In genomic region chr6:140620531-140621349, GRCm38 (mm10) we compare ENCODE assay signal across 15 mouse cellular contexts. TPM values are rescaled to one million over a fixed set of nuclear protein-coding genes. Genes with fewer than 3 reads are reported as not detected.
DNase-seq lines count a peak whose midpoint lies in the region; ATAC-seq and TF ChIP-seq lines count a peak whose summit lies in the region.
"Had no signal": no experiment of that assay in that cellular context is flagged by ENCODE, and none has a peak within 500 bp of the region (broad histone marks: within the 10 kb centered on the region; RNA-seq: fewer than 3 reads in every experiment).

No protein-coding gene starts in this region.

- no peaks in the 10 kb centered on the region for H3K9me3 ChIP-seq in CH12.LX (replicated peaks; ENCODE audit: low read length)
- no peaks in the 10 kb centered on the region for H3K9me3 ChIP-seq in embryonic facial prominence, embryonic 14.5 days (ENCODE audit: control insufficient read depth, low read length)
- H3K9me3 ChIP-seq in stomach, postnatal 0 days (ENCODE audit: control insufficient read depth, low read length), result no peaks in the 10 kb centered on the region
- no peaks in the 10 kb centered on the region for H3K9me3 ChIP-seq in heart, embryonic 11.5 days (replicated peaks; ENCODE audit: control insufficient read depth, low read length)
- H3K9me3 ChIP-seq: intestine, embryonic 15.5 days; neural tube, embryonic 12.5 days had no signal

- DNase-seq in liver, adult 2 months (ENCODE audit: extremely low read depth, low read depth, low spot score), result peak; percentile 73
- DNase-seq in liver (no peak), CH12.LX (ENCODE audit: extremely low read depth) (peak; percentile 91)
- peak; percentile 55 for DNase-seq in embryonic facial prominence, embryonic 14.5 days (ENCODE audit: low spot score)
- DNase-seq in stomach, postnatal 0 days (ENCODE audit: low spot score), result no peak
- DNase-seq in adrenal gland, postnatal 25 days, result no peak
- no peak for DNase-seq in layer of hippocampus, postnatal 14 days (ENCODE audit: low spot score in 2 of 2)
- DNase-seq: cerebellum, postnatal 10 days; kidney, postnatal 25 days; lung, embryonic 14.5 days; right cerebral cortex, postnatal 25 days had no signal

- TF ChIP-seq RAD21 in CH12.LX (IDR thresholded peaks at IDR 0.05; ENCODE audit: low read depth, low read length), result no peak; the same call in 1 of the 2 replicates

- no peak overlapping the region for H3K27ac ChIP-seq in liver, adult 2 months (replicated peaks; ENCODE audit: insufficient read depth, low read depth, low read length)
- H3K27ac ChIP-seq in CH12.LX (ENCODE audit: insufficient read depth, low read depth), result peak overlapping the region; percentile 100
- peak overlapping the region; percentile 42; the same call in 1 of the 2 replicates for H3K27ac ChIP-seq in embryonic facial prominence, embryonic 14.5 days (replicated peaks; ENCODE audit: low read depth, low read length)
- peak overlapping the region; percentile 80 for H3K27ac ChIP-seq in stomach, postnatal 0 days (replicated peaks)
- no peak overlapping the region for H3K27ac ChIP-seq in heart, embryonic 11.5 days (ENCODE audit: low read depth, low read length)
- H3K27ac ChIP-seq: intestine, embryonic 15.5 days; neural tube, embryonic 12.5 days had no signal

- peak overlapping the region; percentile 53 for H3K4me2 ChIP-seq in CH12.LX (ENCODE audit: insufficient read depth, low read depth, poor library complexity, severe bottlenecking)
- H3K4me2 ChIP-seq in embryonic facial prominence, embryonic 14.5 days (ENCODE audit: low read depth, low read length), result no peak overlapping the region
- no peak overlapping the region for H3K4me2 ChIP-seq in stomach, postnatal 0 days (replicated peaks; ENCODE audit: low read depth)
- H3K4me2 ChIP-seq in heart, embryonic 11.5 days, result no peak overlapping the region
- H3K4me2 ChIP-seq: intestine, embryonic 15.5 days; lung, embryonic 14.5 days; neural tube, embryonic 12.5 days had no signal

- in situ Hi-C loops in CH12.LX (cut with MboI; ENCODE audit: low pct_ligation_motif_present, low pct_unique_long_range_greater_than_20kb, low sequenced_read_pairs), result no loop called here

- TF ChIP-seq POLR2A in liver, adult 2 months (IDR thresholded peaks at IDR 0.05; ENCODE audit: extremely low read depth, insufficient read depth, low read length), result no peak
- TF ChIP-seq POLR2A in CH12.LX (IDR thresholded peaks at IDR 0.05; ENCODE audit: low read depth, low read length), result peak; percentile 74

- peaks cover 14% of the 10 kb centered on the region; the same call in 1 of the 2 replicates for H3K79me2 ChIP-seq in liver, adult 2 months (ENCODE audit: control insufficient read depth, insufficient read depth, low read length)
- H3K79me2 ChIP-seq in CH12.LX (replicated peaks; ENCODE audit: control insufficient read depth, extremely low read depth, insufficient read depth, poor library complexity, severe bottlenecking), result peaks cover 24% of the 10 kb centered on the region

- no peaks in the 10 kb centered on the region for H3K36me3 ChIP-seq in liver, adult 2 months (ENCODE audit: control insufficient read depth, insufficient read depth, low read length)
- H3K36me3 ChIP-seq in CH12.LX (replicated peaks in 1 of 2; ENCODE audit: control insufficient read depth in 1 of 2, insufficient read depth in 1 of 2, low read length in 1 of 2), result no peaks in the 10 kb centered on the region
- no peaks in the 10 kb centered on the region for H3K36me3 ChIP-seq in embryonic facial prominence, embryonic 14.5 days (ENCODE audit: control insufficient read depth, insufficient read depth, low read length)
- H3K36me3 ChIP-seq in stomach, postnatal 0 days (ENCODE audit: control insufficient read depth, insufficient read depth, low read length), result no peaks in the 10 kb centered on the region
- no peaks in the 10 kb centered on the region for H3K36me3 ChIP-seq in heart, embryonic 11.5 days (ENCODE audit: control insufficient read depth, insufficient read depth, low read length)
- H3K36me3 ChIP-seq: intestine, embryonic 15.5 days; neural tube, embryonic 12.5 days had no signal

- H3K9ac ChIP-seq in liver, adult 2 months (ENCODE audit: low read depth, low read length), result no peak overlapping the region
- H3K9ac ChIP-seq in CH12.LX (ENCODE audit: insufficient read depth, low read depth), result peak overlapping the region; percentile 54
- no peak overlapping the region for H3K9ac ChIP-seq in embryonic facial prominence, embryonic 14.5 days (ENCODE audit: low read depth, low read length)
- H3K9ac ChIP-seq in stomach, postnatal 0 days (ENCODE audit: low read length), result no peak overlapping the region
- no peak overlapping the region for H3K9ac ChIP-seq in heart, embryonic 11.5 days (ENCODE audit: low read depth, low read length)
- H3K9ac ChIP-seq: intestine, embryonic 15.5 days; lung, embryonic 14.5 days; neural tube, embryonic 12.5 days had no signal

- H3K4me1 ChIP-seq in liver, adult 2 months (ENCODE audit: control insufficient read depth, insufficient read depth, low read length), result peaks cover 6% of the 10 kb centered on the region
- H3K4me1 ChIP-seq in CH12.LX (ENCODE audit: control insufficient read depth in 1 of 2, insufficient read depth in 2 of 2), result peaks cover 22 to 38% of the 10 kb centered on the region in 2 experiments
- H3K4me1 ChIP-seq in embryonic facial prominence, embryonic 14.5 days (ENCODE audit: control insufficient read depth, insufficient read depth, low read length), result peaks cover 11% of the 10 kb centered on the region
- peaks cover 3% of the 10 kb centered on the region; the same call in 1 of the 2 replicates for H3K4me1 ChIP-seq in stomach, postnatal 0 days (replicated peaks; ENCODE audit: control insufficient read depth, insufficient read depth)
- peaks cover 3% of the 10 kb centered on the region for H3K4me1 ChIP-seq in heart, embryonic 11.5 days (ENCODE audit: control insufficient read depth, insufficient read depth, low read length)

- WGBS in liver, adult 2 months, result 64% methylated on average over 13 of the region's 13 CpGs
- WGBS in embryonic facial prominence, embryonic 14.5 days, result 52% methylated on average over 13 of the region's 13 CpGs
- WGBS in stomach, postnatal 0 days, result 53% methylated on average over 13 of the region's 13 CpGs
- WGBS in heart, embryonic 11.5 days (ENCODE audit: insufficient replicate concordance), result 59% methylated on average over 13 of the region's 13 CpGs

- TF ChIP-seq EP300 in CH12.LX (IDR thresholded peaks at IDR 0.05; ENCODE audit: low read length), result peak; percentile 91
- no peak for TF ChIP-seq EP300 in stomach, postnatal 0 days (optimal IDR thresholded peaks at IDR 0.05)

- H3K4me3 ChIP-seq in liver, adult 2 months (ENCODE audit: insufficient read depth, low read depth, low read length), result no peak overlapping the region
- H3K4me3 ChIP-seq in CH12.LX (replicated peaks in 1 of 3; ENCODE audit: low read depth in 2 of 3, low read length in 2 of 3, poor library complexity in 1 of 3), result peak overlapping the region in 2 of 3 experiments; percentile 22 to 48
- H3K4me3 ChIP-seq in embryonic facial prominence, embryonic 14.5 days (ENCODE audit: low read depth, low read length), result no peak overlapping the region
- H3K4me3 ChIP-seq in stomach, postnatal 0 days (ENCODE audit: low read depth, low read length), result no peak overlapping the region
- no peak overlapping the region for H3K4me3 ChIP-seq in heart, embryonic 11.5 days (ENCODE audit: low read depth, low read length)
- H3K4me3 ChIP-seq: intestine, embryonic 15.5 days; neural tube, embryonic 12.5 days had no signal

- dilution Hi-C loops in CH12.LX (cut with MboI; ENCODE audit: extremely low pct_ligation_motif_present, extremely low pct_unique_long_range_greater_than_20kb, low sequenced_read_pairs), result no loop called here

- no peaks in the 10 kb centered on the region for H3K27me3 ChIP-seq in liver, adult 2 months (ENCODE audit: control insufficient read depth, insufficient read depth, low read length)
- no peaks in the 10 kb centered on the region for H3K27me3 ChIP-seq in CH12.LX (replicated peaks)
- no peaks in the 10 kb centered on the region for H3K27me3 ChIP-seq in embryonic facial prominence, embryonic 14.5 days (replicated peaks; ENCODE audit: control insufficient read depth, insufficient read depth, low read length)
- no peaks in the 10 kb centered on the region for H3K27me3 ChIP-seq in stomach, postnatal 0 days (ENCODE audit: control insufficient read depth, insufficient read depth, low read length)
- H3K27me3 ChIP-seq in heart, embryonic 11.5 days (ENCODE audit: control insufficient read depth, insufficient read depth, low read length), result no peaks in the 10 kb centered on the region
- H3K27me3 ChIP-seq: intestine, embryonic 15.5 days; neural tube, embryonic 12.5 days; Patski had no signal

- ATAC-seq in embryonic facial prominence, embryonic 14.5 days (ENCODE audit: low read depth), result no peak
- no peak for ATAC-seq in stomach, postnatal 0 days (ENCODE audit: low FRiP score, low TSS enrichment)
- ATAC-seq in heart, embryonic 11.5 days (replicated peaks; ENCODE audit: insufficient number of reproducible peaks, low FRiP score, low TSS enrichment), result no peak
- ATAC-seq: intestine, embryonic 15.5 days; Patski had no signal

- TF ChIP-seq CTCF in liver, adult 2 months (IDR thresholded peaks at IDR 0.05; ENCODE audit: low read depth, low read length), result no peak
- no peak for TF ChIP-seq CTCF in CH12.LX (conservative IDR thresholded peaks at IDR 0.05 in 1 of 2, IDR thresholded peaks at IDR 0.05 in 1 of 2; ENCODE audit: low read depth in 2 of 2, low read length in 2 of 2)
- no peak for TF ChIP-seq CTCF in stomach, postnatal 0 days (IDR thresholded peaks at IDR 0.05; ENCODE audit: low read depth)

TF ChIP-seq in CH12.LX, 34 proteins besides CTCF, POLR2A, EP300 and RAD21 (continues in another document):
- peak; percentile 68 for TF ChIP-seq ELF1 (IDR thresholded peaks at IDR 0.05; ENCODE audit: low read depth, low read length)
- peak; percentile 87 for TF ChIP-seq RCOR1 (conservative IDR thresholded peaks at IDR 0.05; ENCODE audit: low read depth, low read length)
- peak; percentile 89 for TF ChIP-seq IRF4 (IDR thresholded peaks at IDR 0.05; ENCODE audit: low read depth, low read length)
- TF ChIP-seq MYC (IDR thresholded peaks at IDR 0.05; ENCODE audit: low read depth, low read length), result 0 out of 2 replicates have a peak, but pooled peaks have one; percentile 65
- no peak for TF ChIP-seq USF1 (IDR thresholded peaks at IDR 0.05; ENCODE audit: low read depth, low read length)
- no peak for TF ChIP-seq HCFC1 (IDR thresholded peaks at IDR 0.05; ENCODE audit: low read depth, low read length)

RNA-seq across cellular contexts. Expression of gene Aebp2, which starts 1.7 kb away (rescaled TPM):
- 13.5 and 13.9 TPM in 2 replicates for total RNA-seq in liver, adult 2 months (2014; rRNA removed)
- 9.9 and 10.0 TPM in 2 replicates for polyA plus RNA-seq in liver, adult 2 months (2012; rRNA removed)
- total RNA-seq in CH12.LX (2012; rRNA removed) (59.9 and 76.8 TPM in 2 replicates), CH12.LX (2014; rRNA removed) (54.4 and 62.1 TPM in 2 replicates)
- polyA plus RNA-seq in CH12.LX (2012; ENCODE audit: insufficient read length, low read depth), result 63.3 and 70.8 TPM in 2 replicates
- polyA plus RNA-seq in embryonic facial prominence, embryonic 14.5 days (2014; fragmentation: Nextera tagmentation; extraction: Ambion mirVana), result 18.1 and 18.7 TPM in 2 replicates
- 7.3 and 8.0 TPM in 2 replicates for polyA plus RNA-seq in stomach, postnatal 0 days (2015; fragmentation: Nextera tagmentation; extraction: Ambion mirVana)
- total RNA-seq in adrenal gland, postnatal 25 days (2021), result 51.2 and 61.4 TPM in 2 replicates
- total RNA-seq in layer of hippocampus, postnatal 14 days (2021), result 10 to 100 TPM; 50.6 to 51.5 TPM
- polyA plus RNA-seq in heart, embryonic 11.5 days (2014; fragmentation: Nextera tagmentation; extraction: Ambion mirVana), result 8.3 and 12.4 TPM in 2 replicates

Comparison
In these comparisons a context has a peak if more than half of its experiments do, and no peak if none do; other contexts are left out.
1. DNase-seq: peak in liver, adult 2 months (single experiment), CH12.LX (single experiment) and embryonic facial prominence, embryonic 14.5 days (single experiment); none in liver (single experiment), stomach, postnatal 0 days (single experiment), adrenal gland, postnatal 25 days (single experiment) and layer of hippocampus, postnatal 14 days (0 of 2).
2. H3K27ac ChIP-seq: peak in CH12.LX (single experiment), embryonic facial prominence, embryonic 14.5 days (single experiment) and stomach, postnatal 0 days (single experiment); none in liver, adult 2 months (single experiment) and heart, embryonic 11.5 days (single experiment).
3. H3K4me3 ChIP-seq: peak in CH12.LX (2 of 3); none in liver, adult 2 months (single experiment), embryonic facial prominence, embryonic 14.5 days (single experiment), stomach, postnatal 0 days (single experiment) and heart, embryonic 11.5 days (single experiment).